Mouse (Mus musculus) gastrocnemius, postnatal 25 days (tissue): Measurements from ENCODE around the gene Cul4a. TPM values are rescaled to one million over a fixed set of nuclear protein-coding genes. Genes with fewer than 3 reads are reported as not detected.

Experiments
- DNase-seq: peaks from one replicate; pipeline ENCODE4 v3.0.0; 2022
- microRNA-seq, 2 experiments: library from miRNA; unstranded; fragments of <30 nt; microRNA quantifications; one replicate each; pipeline ENCODE4 v1.2.0; 2021; ENCODE audit warnings: borderline replicate concordance in 2 of 2
- total RNA-seq, 2 experiments: library from RNA; stranded (reverse); gene quantifications; 1 replicate in 1 of 2; 2 replicates in 1 of 2; pipeline ENCODE4 v1.2.3; 2021

The Cul4a gene
- total RNA-seq, 2 experiments from 2014 or later, result 62.2 to 66.4 TPM

GRCm38 (mm10) chr8:13180408-13180807 is 75.0 kb downstream of the Cul4a start:
- DNase-seq, result no peak

- DNase-seq, result peak; percentile 30
Measured at GRCm38 (mm10) chr8:13180911-13181690, 75.7 kb downstream of the Cul4a start.

DNA sequence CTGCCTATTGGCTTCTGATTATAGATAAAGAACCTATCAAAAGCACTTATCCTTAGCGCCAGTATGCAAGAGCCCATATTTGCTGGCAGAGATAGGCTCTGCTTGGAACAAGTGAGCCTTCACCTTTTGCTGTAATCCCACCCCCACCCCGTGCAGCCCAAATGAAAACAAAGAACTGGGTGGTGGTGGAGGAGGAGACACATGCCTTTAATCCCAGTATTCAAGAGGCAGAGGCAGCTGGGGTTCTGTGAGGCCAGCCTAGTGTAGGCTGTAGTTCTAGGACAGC is 76.2 kb downstream of the Cul4a start:
- no peak for DNase-seq

GRCm38 (mm10) chr8:13186819-13187218 is 81.4 kb downstream of the Cul4a start:
- DNase-seq, result no peak

- peak; percentile 56 for DNase-seq
Measured at GRCm38 (mm10) chr8:13187229-13187628, 81.8 kb downstream of the Cul4a start.

DNA sequence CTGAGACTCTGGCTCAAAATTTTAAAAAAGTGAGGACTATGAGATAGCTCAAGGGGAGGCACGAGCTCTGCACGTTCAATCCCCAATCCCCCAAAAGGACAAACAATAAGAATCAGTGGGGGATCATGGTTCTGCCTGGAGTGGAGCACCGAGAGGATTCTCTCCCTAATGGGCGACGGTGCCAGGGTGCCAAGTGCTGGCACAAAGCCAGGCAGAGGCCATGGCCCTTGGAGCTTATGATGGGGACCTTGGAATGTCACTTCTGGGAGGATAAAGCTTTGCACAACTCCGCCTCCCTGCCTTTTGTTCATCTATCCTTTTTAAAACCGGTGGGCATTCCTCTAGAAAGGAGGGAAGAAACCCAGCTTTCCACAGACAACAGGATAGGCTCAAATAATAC is 82.2 kb downstream of the Cul4a start:
- no peak for DNase-seq

DNA sequence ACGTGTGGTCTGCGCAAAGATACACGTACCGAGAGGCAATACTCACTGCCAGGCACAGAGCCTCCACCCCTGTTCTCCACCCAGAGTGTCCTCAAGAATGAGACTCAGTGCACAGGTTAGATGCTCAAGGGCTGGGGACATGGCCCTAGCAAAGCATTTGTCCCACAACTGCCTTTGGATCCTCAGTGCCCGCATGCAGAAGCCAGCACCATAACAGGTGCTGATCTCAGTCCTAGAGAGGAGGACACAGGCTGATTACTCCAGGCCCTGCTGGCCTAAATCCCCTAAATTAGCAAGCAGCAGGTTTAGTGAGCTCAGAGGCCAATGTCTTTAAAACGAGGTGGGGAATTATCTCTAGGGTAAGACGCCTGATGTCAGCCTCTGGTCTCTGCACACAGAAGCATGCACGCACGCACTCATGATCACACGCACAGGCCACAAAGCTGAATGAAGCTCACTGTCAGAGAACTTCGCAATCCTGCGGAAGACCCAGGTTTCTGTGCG is 82.7 kb downstream of the Cul4a start:
- DNase-seq, result no peak

- DNase-seq, result no peak
Measured at GRCm38 (mm10) chr8:13188857-13189256, 83.4 kb downstream of the Cul4a start.

DNA sequence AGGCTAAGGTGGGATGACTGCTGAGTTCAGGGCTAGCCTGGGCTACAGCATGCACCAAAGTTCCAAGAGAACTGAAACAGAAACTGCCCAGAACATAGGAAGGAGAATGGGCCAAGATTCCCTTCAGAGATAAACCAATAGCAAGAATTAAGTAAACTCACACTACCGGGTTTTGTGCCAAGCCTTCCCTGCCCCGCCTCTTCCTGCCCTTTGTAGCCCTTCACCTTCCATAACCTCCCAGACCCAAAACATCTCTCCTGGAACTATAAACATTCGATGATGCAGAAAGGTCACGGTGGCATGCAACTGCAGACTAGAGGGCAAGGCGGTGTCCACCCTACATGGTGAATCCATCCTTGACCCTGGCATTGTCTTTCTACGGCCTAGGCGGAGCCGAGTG is 84.8 kb downstream of the Cul4a start:
- DNase-seq, result no peak

- DNase-seq, result no peak
Measured at GRCm38 (mm10) chr8:13194818-13195217, 89.4 kb downstream of the Cul4a start.

- DNase-seq, result no peak
Measured at GRCm38 (mm10) chr8:13197493-13197892, 92.1 kb downstream of the Cul4a start.

Small RNA genes lying within 50 kb of the gene (microRNA-seq; reads per million reads assigned to microRNA genes)
- gene Mir1968, result 8.7 to 12.5 reads per million in 2 experiments
- 0 reads per million in 2 experiments for gene Mir7065

Other genes with a start within 250 kb of the Cul4a start
- 10 to 100 TPM; 22.9 to 27.4 TPM for gene Mcf2l, start 231.8 kb upstream of the Cul4a start, total RNA-seq
- not detected for gene F7, start 79.6 kb upstream of the Cul4a start, total RNA-seq
- gene F10, start 68.3 kb upstream of the Cul4a start, total RNA-seq, result under 1 TPM in 1 of 2 experiments, not detected in 1; 0.32 TPM
- gene Proz, start 44.7 kb upstream of the Cul4a start, total RNA-seq, result not detected
- gene Pcid2, start 162 bp upstream of the Cul4a start, total RNA-seq, result 1 to 10 TPM; 7.1 to 8.0 TPM
- gene Lamp1, start 53.5 kb downstream of the Cul4a start, total RNA-seq, result 100 to 1,000 TPM; 294 to 322 TPM
- gene Grtp1, start 95.0 kb downstream of the Cul4a start, total RNA-seq, result 10 to 100 TPM; 16.3 to 17.3 TPM
- gene Adprhl1, start 148.5 kb downstream of the Cul4a start, total RNA-seq, result 10 to 100 TPM; 42.3 to 61.6 TPM
- 10 to 100 TPM; 61.9 to 67.8 TPM for gene Dcun1d2, start 182.5 kb downstream of the Cul4a start, total RNA-seq
- 10 to 100 TPM; 10.6 to 17.1 TPM for gene Tmco3, start 182.6 kb downstream of the Cul4a start, total RNA-seq
- gene Tfdp1, start 233.1 kb downstream of the Cul4a start, total RNA-seq, result 10 to 100 TPM; 45.5 to 46.3 TPM